Mouse (Mus musculus) left cerebral cortex, adult 9 months (tissue): Measurements from ENCODE around the gene Mccc2.

Experiments
- DNase-seq, 2 experiments: peaks; one replicate each; pipeline ENCODE4 v3.0.0; 2022; ENCODE audit warnings: low spot score in 2 of 2

The Mccc2 gene

DNA sequence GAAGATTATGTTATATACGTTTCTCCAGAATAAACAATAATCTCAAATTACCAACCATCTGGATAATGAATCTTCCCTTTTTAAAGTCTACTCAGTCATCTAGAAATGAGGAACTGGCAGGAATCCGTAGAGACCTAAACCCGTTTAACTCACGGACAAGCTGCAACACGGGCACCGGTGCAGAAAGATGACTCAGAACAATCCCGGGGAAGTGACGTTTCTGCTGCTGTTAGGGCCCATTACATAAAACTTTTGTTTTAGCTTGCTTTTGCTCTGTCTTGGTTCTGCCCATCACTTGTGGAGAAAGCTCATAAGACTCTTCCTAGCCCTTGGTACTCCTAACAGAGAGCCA lies 76.1 kb downstream of the Mccc2 start:
- no peak for DNase-seq

DNA sequence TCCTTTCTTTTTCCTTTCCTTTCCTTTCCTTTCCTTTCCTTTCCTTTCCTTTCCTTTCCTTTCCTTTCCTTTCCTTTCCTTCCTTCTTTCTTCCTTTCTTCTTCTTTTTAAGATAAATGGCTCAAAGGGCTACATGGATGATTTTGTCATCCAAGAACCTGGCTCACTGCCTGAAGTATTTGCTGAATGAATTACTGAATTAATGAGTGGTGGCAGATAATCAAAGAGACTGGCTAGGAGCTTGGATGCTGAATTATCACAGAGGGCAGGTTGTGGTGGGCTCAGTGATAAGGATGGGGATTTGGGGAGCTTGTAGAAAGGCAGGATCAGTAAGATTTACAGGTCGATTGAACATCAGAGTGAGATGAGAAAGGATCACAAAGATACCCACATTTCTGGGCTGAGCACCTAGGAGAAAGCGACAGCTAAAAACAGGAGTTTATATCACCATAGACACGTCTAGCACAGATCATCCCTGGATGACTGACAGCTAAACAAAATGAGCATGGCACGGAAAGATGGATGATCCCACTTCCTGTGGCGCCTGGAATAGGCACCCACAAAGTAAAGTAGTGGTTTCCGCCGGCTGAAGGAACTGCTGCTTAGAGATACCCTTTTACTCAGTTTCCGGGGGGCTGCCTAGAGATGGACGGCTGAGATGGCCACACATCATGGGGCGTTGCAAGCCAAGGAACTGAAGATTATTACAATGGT lies 76.7 kb downstream of the Mccc2 start:
- DNase-seq, result no peak

DNA sequence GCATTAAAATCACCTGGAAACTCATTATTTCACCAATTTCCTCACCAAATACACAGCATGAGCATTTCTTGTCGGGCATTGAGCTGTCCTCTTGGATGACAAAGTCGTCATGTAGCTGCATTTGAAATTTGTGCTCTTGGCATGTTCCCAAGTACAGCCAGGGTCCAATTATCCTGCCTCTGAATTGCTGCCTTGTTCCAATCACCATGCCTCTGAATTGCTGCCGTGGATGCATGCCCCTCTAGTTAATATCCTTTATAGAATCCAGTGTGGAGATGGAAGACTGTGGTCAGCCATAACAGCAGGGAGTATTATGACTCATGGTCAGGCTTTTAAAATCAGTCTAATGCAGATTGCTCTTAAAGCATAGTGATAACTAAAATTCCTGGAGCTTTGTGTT lies 77.7 kb downstream of the Mccc2 start:
- no peak for DNase-seq

DNA sequence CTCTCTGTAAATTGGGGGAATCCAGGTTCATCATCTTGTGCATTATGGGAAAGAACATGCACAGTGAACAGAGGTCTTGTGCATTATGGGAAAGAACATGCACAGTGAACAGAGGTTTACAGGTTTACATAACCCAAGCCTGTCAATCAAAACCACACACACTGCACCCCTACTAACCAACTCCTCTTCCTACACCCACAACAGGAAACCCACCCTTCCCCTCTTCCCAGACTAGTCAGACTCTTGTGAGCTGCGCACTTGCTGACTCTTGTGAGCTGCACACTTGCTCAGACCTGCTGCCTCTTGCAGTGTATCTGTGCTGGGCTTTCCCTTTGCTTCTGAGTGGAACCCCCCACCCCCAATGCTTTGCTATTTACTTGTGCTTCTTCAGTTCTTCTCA lies 83.0 kb downstream of the Mccc2 start:
- no peak for DNase-seq

DNA sequence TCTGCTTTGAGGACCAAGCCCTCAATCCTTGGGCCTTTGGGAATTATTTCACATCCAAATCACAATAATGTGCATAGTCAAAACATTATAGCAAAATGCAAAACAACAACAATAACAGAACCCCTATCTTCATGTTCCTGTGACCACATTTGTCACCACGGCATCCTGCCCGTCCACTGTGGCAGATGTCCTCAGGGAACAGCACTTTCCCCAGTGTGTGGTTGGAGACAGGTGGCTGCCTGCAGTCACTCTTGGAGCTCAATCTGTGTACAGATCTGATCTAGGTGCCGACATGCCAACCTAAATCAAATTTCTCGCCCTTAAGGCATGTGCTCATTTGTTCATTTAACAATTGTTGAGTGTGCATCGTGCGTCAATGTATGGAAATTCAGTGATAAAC lies 83.9 kb downstream of the Mccc2 start:
- DNase-seq, result no peak

DNA sequence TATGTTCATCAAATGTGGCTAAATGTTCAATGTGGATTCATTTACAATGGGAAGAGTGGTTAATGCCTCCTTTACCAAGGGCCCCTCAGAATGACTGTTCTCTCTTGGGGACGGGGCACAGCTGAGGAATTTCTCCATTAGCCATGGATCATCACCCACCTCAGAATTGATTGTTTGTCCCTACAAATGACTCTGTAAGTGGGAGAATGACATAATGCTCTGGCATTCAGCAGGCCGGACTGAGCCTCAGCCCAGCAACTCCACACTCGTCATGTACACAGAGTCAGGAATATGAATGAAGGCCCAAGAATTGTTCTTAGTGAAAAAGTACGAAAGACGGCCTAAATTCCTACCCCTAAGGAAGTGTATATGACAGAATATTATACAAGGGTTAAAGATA lies 89.2 kb downstream of the Mccc2 start:
- DNase-seq, result no peak

DNA sequence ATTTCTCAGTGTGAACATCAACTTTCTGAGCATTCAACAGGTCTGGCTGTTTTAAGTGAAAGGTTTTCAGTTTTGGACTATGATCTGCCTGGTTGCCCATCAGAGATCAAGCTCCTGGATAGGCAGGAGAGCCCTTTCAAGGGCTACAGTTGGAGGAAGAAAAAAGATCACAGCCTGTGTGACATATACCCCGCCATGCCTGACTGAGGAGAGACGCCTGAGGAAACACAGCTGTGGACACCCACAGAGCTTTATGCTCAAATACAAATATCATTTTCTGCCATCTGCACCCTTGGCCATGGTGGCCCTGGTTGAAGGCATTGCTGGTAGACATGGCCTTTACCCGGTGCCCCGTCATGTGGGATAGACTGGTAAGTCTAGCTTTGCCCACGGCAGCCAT lies 99.8 kb downstream of the Mccc2 start:
- DNase-seq, result no peak

DNA sequence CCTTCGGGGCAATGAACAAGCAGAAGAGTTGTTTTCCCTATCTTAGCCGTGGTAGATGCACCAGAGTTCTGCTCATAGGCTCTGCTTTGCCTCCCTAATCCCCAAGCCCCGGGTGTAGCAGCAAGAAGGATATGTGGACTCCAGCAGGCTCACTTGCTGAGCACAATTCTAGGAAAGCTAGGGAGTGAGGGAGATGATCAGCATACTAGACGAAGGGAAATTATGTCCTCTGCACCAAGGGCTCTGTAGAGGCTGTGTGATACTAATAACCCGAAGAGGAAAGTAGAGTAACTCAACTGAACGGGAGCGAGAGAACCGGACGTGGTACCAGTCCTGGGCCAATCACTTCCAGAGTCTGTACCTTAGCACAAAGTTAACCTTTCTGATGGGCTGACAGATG lies 114.5 kb downstream of the Mccc2 start, which contains the start of gene Cartpt:
Cartpt (minus strand) TSS at position 127 of the 400 bp plus-strand sequence.
- no peak for DNase-seq

DNA sequence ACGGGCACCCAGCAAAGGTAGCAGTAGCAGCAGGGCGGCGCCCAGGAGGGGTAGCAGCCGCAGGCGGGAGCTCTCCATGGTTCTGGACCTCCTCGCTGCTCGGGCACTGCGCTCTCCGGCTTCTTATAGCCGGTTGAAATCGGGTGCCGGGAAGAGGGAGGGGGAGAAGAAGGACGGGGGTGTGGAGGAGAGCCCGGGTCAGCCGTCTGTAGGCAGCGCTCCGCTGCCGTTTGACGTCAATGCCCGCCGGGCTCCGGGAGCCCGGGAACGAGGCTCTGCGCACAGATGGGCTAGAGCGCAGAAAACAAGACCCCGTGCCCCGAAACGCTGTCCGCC lies 114.9 kb downstream of the Mccc2 start:
- no peak for DNase-seq

DNA sequence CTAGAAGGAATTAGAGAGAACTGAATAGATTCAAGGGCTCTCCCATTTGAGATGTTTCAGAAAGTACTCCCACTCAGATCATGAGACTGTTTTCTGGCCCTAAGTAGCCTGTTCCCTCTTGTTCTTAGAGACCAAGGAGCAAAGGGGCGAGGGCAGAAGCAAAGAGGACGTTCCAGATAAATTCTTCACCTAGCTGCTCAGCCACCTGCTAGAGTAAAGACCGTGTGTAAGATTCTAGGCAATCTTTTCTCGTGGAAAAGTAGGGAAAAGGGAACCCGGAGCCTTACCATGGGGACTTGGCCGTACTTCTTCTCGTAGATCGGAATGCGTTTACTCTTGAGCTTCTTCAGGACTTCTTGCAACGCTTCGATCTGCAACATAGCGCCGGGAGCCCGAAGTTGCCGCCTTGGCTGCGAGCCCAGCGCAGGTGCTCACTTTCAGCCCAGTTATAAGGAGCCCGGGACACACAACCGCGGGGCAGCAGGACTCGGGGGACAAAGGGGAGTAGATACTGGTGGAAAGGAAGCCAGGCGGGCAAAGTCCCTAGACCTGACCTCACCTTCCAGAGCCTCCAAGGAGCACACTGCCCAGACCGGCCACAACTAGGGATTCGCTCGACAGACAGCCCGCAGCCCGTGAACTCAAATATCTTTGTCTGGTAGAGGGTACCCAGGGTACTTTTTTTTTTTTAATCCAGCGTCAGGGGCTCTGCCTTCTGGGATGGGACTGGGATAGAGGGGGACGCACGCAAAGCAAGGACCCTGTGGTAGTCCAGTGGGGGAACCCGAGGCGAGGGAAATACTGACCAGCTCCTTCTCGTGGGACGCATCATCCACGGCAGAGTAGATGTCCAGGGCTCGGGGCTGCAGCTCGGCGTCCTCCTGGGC lies 115.5 kb downstream of the Mccc2 start:
- no peak for DNase-seq

DNA sequence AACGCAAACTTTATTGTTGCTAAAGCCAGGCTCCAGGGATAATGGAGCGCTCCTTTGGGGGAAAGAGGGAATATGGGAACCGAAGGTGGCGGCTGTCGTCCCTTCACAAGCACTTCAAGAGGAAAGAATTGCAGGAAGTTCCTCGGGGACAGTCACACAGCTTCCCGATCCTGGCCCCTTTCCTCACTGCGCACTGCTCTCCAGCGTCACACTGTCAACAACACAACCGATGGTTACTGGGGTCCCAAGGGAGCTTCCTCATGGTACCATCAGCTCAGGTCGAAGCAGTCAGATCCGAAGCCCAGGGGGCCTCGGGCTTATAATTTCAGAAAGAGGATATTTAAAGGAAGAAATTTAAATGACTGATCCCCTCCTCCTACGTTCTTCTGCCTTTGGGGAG lies 116.6 kb downstream of the Mccc2 start:
- no peak for DNase-seq
